Mouse (Mus musculus) heart, postnatal 4 days (tissue): ENCODE data around the gene Gm3435. TPM values are rescaled to one million over a fixed set of nuclear protein-coding genes. Genes with fewer than 3 reads are reported as not detected.
"Not testable (repeated sequence)": the region's sequence is repeated elsewhere in the genome, so short reads cannot be mapped to it uniquely, and the experiment has no call there.

ENCODE experiments used
- DNase-seq: peaks from one replicate; pipeline ENCODE4 v3.0.0; 2021
- total RNA-seq, 2 experiments: library from RNA; stranded (reverse); gene quantifications; 2 replicates each; pipeline ENCODE4 v1.2.3; 2021

The Gm3435 gene
- total RNA-seq = 1 to 10 TPM; 3.2 to 3.9 TPM

- not testable (repeated sequence) for DNase-seq
Measured at GRCm38 (mm10) chr17:15009706-15010413, at the start of gene Gm3435. Gm3435 (plus strand) TSS chr17:15010176.

GRCm38 (mm10) chr17:14960520-14960919 lies 49.5 kb upstream of the Gm3435 start:
- DNase-seq = peak; percentile 40

- peak; percentile 50 for DNase-seq
Measured at GRCm38 (mm10) chr17:14960951-14961556, 48.9 kb upstream of the Gm3435 start, which contains the start of gene Phf10. Phf10 (minus strand) TSS chr17:14961273.

- DNase-seq = not testable (repeated sequence)
Measured at GRCm38 (mm10) chr17:14961557-14962154, 48.3 kb upstream of the Gm3435 start.

GRCm38 (mm10) chr17:14968373-14968913 lies 41.5 kb upstream of the Gm3435 start:
- not testable (repeated sequence) for DNase-seq

- DNase-seq = not testable (repeated sequence)
Measured at GRCm38 (mm10) chr17:14977718-14978361, 32.1 kb upstream of the Gm3435 start.

- not testable (repeated sequence) for DNase-seq
Measured at GRCm38 (mm10) chr17:14978362-14979038, 31.5 kb upstream of the Gm3435 start, which contains the start of the genes 9030025P20Rik and Gm3417. 9030025P20Rik (plus strand) TSS chr17:14978468. Gm3417 (minus strand) TSS chr17:14978790.

GRCm38 (mm10) chr17:14990116-14990702 lies 19.8 kb upstream of the Gm3435 start:
- DNase-seq = peak; percentile 3

GRCm38 (mm10) chr17:14992522-14993138 lies 17.3 kb upstream of the Gm3435 start:
- DNase-seq = not testable (repeated sequence)

- DNase-seq = not testable (repeated sequence)
Measured at GRCm38 (mm10) chr17:14993139-14993832, 16.7 kb upstream of the Gm3435 start.

GRCm38 (mm10) chr17:14994140-14994539 lies 15.8 kb upstream of the Gm3435 start:
- not testable (repeated sequence) for DNase-seq

GRCm38 (mm10) chr17:15000047-15000446 lies 9.9 kb upstream of the Gm3435 start:
- DNase-seq = not testable (repeated sequence)

- DNase-seq = not testable (repeated sequence)
Measured at GRCm38 (mm10) chr17:15009088-15009487, 888 bp upstream of the Gm3435 start.

GRCm38 (mm10) chr17:15021503-15022220 lies 11.7 kb downstream of the Gm3435 start:
- peak; percentile 13 for DNase-seq

- DNase-seq = not testable (repeated sequence)
Measured at GRCm38 (mm10) chr17:15023878-15024492, 14.0 kb downstream of the Gm3435 start.

GRCm38 (mm10) chr17:15024502-15025193 lies 14.7 kb downstream of the Gm3435 start:
- DNase-seq = not testable (repeated sequence)

- DNase-seq = not testable (repeated sequence)
Measured at GRCm38 (mm10) chr17:15025513-15025912, 15.5 kb downstream of the Gm3435 start.

- DNase-seq = not testable (repeated sequence)
Measured at GRCm38 (mm10) chr17:15031414-15031813, 21.4 kb downstream of the Gm3435 start.
